Mouse (Mus musculus) megakaryocyte-erythroid progenitor cell, adult 5-6 weeks (primary cell): ENCODE data around the gene Dgke. TPM values are rescaled to one million over a fixed set of nuclear protein-coding genes. Genes with fewer than 3 reads are reported as not detected.
A peak's percentile ranks its signal among the peaks of the same experiment; 100 is the strongest.
"Not testable (repeated sequence)": the region's sequence is repeated elsewhere in the genome, so short reads cannot be mapped to it uniquely, and the experiment has no call there.

Experiments used
- ATAC-seq: replicated peaks from 2 replicates; pipeline ENCODE4 v1.8.0; 2016; ENCODE audit warnings: mild to moderate bottlenecking, inconsistent platforms; ENCODE audit not compliant: severe bottlenecking, poor library complexity, low FRiP score, low TSS enrichment
- total RNA-seq, 2 experiments: library from RNA; stranded (forward) in 1 of 2; stranded (reverse) in 1 of 2; fragments of 200-1000, 215-1000 nt in 1 of 2; fragments of >200 nt in 1 of 2; fragmentation: Nextera tagmentation in 1 of 2; gene quantifications; 2 replicates each; pipeline ENCODE4 v1.2.3; 2014 to 2017

Dgke gene
- total RNA-seq (2014; fragmentation: Nextera tagmentation) (5.8 and 6.9 TPM in 2 replicates), total RNA-seq (2017) (5.4 and 6.2 TPM in 2 replicates)

GRCm38 (mm10) chr11:89066750-89067149, at the start of gene Dgke:
TSS of gene Dgke (minus strand) at chr11:89066850.
- no peak for ATAC-seq

GRCm38 (mm10) chr11:89107180-89107807, 40.6 kb upstream of the Dgke start:
- ATAC-seq, result no peak

GRCm38 (mm10) chr11:89105823-89106222, 39.2 kb upstream of the Dgke start:
- ATAC-seq, result no peak

GRCm38 (mm10) chr11:89105211-89105610, 38.6 kb upstream of the Dgke start:
- ATAC-seq, result no peak

- ATAC-seq, result no peak
Measured at GRCm38 (mm10) chr11:89103166-89103565, 36.5 kb upstream of the Dgke start.

- ATAC-seq, result peak; percentile 65
Measured at GRCm38 (mm10) chr11:89100826-89101321, 34.2 kb upstream of the Dgke start.

- ATAC-seq, result peak; percentile 97
Measured at GRCm38 (mm10) chr11:89100403-89100802, 33.8 kb upstream of the Dgke start.

- no peak for ATAC-seq
Measured at GRCm38 (mm10) chr11:89098930-89099329, 32.3 kb upstream of the Dgke start.

- no peak for ATAC-seq
Measured at GRCm38 (mm10) chr11:89098083-89098835, 31.6 kb upstream of the Dgke start.

- not testable (repeated sequence) for ATAC-seq
Measured at GRCm38 (mm10) chr11:89097292-89097691, 30.6 kb upstream of the Dgke start.

GRCm38 (mm10) chr11:89095306-89095705, 28.7 kb upstream of the Dgke start:
- no peak for ATAC-seq

- no peak for ATAC-seq
Measured at GRCm38 (mm10) chr11:89092714-89093113, 26.1 kb upstream of the Dgke start.

GRCm38 (mm10) chr11:89090359-89090758, 23.7 kb upstream of the Dgke start:
- not testable (repeated sequence) for ATAC-seq

GRCm38 (mm10) chr11:89088754-89089153, 22.1 kb upstream of the Dgke start:
- peak; percentile 57; the same call in 1 of the 2 replicates for ATAC-seq

- ATAC-seq, result no peak
Measured at GRCm38 (mm10) chr11:89086208-89086809, 19.7 kb upstream of the Dgke start.

- ATAC-seq, result peak; percentile 58; the same call in 1 of the 2 replicates
Measured at GRCm38 (mm10) chr11:89084601-89085000, 18.0 kb upstream of the Dgke start.

- not testable (repeated sequence) for ATAC-seq
Measured at GRCm38 (mm10) chr11:89082691-89083090, 16.0 kb upstream of the Dgke start.

- ATAC-seq, result not testable (repeated sequence)
Measured at GRCm38 (mm10) chr11:89081906-89082305, 15.3 kb upstream of the Dgke start.

GRCm38 (mm10) chr11:89078996-89079680, 12.5 kb upstream of the Dgke start:
- ATAC-seq, result peak; percentile 65

GRCm38 (mm10) chr11:89078305-89078704, 11.7 kb upstream of the Dgke start:
- ATAC-seq, result no peak
